Mouse (Mus musculus): ENCODE data around the gene Kctd19. TPM values are rescaled to one million over a fixed set of nuclear protein-coding genes. Genes with fewer than 3 reads are reported as not detected.

The Kctd19 gene
- polyA plus RNA-seq, 1 experiment from 2014 or later = not detected

DNA sequence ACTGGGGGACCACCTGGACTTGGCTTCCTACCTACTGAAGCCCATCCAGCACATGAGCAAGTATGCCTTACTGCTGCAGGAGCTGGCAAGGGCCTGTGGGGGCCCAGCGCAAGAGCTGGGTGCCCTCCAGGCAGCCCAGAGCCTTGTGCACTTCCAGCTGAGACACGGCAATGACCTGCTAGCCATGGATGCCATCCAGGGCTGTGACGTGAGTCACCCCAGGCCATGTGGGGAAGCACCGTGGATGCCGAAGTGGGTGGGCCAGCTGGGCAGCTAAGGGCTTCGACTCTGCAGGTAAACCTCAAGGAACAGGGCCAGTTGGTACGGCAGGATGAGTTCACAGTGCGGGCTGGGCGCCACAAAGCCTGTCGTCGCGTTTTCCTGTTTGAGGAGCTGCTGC, 33.0 kb downstream of the Kctd19 start:
- Histone ChIP-seq H3K4me3 (ENCODE audit: low read length) (no peak overlapping the region), H3K4me1 (ENCODE audit: control insufficient read depth, insufficient read depth, low read length) (no peaks in the 10 kb centered on the region), H3K27me3 (ENCODE audit: control insufficient read depth, insufficient read depth, low read length) (no peaks in the 10 kb centered on the region), H3K9me3 (ENCODE audit: control insufficient read depth, low read length) (no peaks in the 10 kb centered on the region), H3K9ac (ENCODE audit: low read depth, low read length) (no peak overlapping the region), H3K36me3 (ENCODE audit: control insufficient read depth, insufficient read depth, low read length) (no peaks in the 10 kb centered on the region), H3K27ac (ENCODE audit: low read depth, low read length) (no peak overlapping the region), H3K4me2 (replicated peaks; ENCODE audit: low read depth, low read length) (no peak overlapping the region)
- WGBS = 79% methylated on average over 12 of the region's 12 CpGs
- no peak for ATAC-seq (ENCODE audit: low FRiP score, low TSS enrichment)

DNA sequence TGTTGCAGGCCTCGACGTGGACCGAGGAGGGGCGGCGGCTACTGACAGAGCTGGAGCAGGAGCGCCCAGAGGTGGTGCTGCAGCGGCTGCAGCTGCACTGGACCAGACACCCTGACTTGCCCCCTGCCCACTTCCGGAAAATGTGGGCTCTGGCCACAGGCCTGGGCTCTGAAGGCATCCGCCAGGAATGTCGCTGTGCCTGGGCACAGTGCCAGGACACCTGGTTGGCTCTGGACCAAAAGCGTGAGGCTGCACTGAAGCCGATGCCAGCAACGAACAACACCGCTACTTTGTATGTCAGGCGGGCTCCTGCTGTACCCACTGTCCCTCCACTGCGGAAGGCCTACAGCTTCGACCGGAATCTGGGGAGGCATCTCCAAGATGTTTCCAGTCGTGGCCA, 34.6 kb downstream of the Kctd19 start:
- Histone ChIP-seq H3K27me3 (ENCODE audit: control insufficient read depth, insufficient read depth, low read length) (no peaks in the 10 kb centered on the region), H3K4me2 (replicated peaks; ENCODE audit: low read depth, low read length) (no peak overlapping the region), H3K36me3 (ENCODE audit: control insufficient read depth, insufficient read depth, low read length) (no peaks in the 10 kb centered on the region), H3K4me1 (ENCODE audit: control insufficient read depth, insufficient read depth, low read length) (0 out of 2 replicates have a peak, but pooled peaks cover 6% of the 10 kb centered on the region), H3K27ac (ENCODE audit: low read depth, low read length) (no peak overlapping the region), H3K4me3 (ENCODE audit: low read length) (no peak overlapping the region), H3K9me3 (ENCODE audit: control insufficient read depth, low read length) (0 out of 2 replicates have a peak, but pooled peaks cover 6% of the 10 kb centered on the region), H3K9ac (ENCODE audit: low read depth, low read length) (no peak overlapping the region)
- 67% methylated on average over 19 of the region's 19 CpGs for WGBS
- 0 out of 2 replicates have a peak, but pooled peaks have one; percentile 26 for ATAC-seq (ENCODE audit: low FRiP score, low TSS enrichment)

GRCm38 (mm10) chr8:105374513-105374966, 38.8 kb downstream of the Kctd19 start:
- Histone ChIP-seq H3K9ac (ENCODE audit: low read depth, low read length) (no peak overlapping the region; the same call in 1 of the 2 replicates), H3K4me2 (replicated peaks; ENCODE audit: low read depth, low read length) (peak overlapping the region; percentile 45), H3K4me1 (ENCODE audit: control insufficient read depth, insufficient read depth, low read length) (0 out of 2 replicates have a peak, but pooled peaks cover 6% of the 10 kb centered on the region), H3K36me3 (ENCODE audit: control insufficient read depth, insufficient read depth, low read length) (no peaks in the 10 kb centered on the region), H3K4me3 (ENCODE audit: low read length) (peak overlapping the region; percentile 17; the same call in 1 of the 2 replicates), H3K27ac (ENCODE audit: low read depth, low read length) (no peak overlapping the region), H3K9me3 (ENCODE audit: control insufficient read depth, low read length) (0 out of 2 replicates have a peak, but pooled peaks cover 6% of the 10 kb centered on the region), H3K27me3 (ENCODE audit: control insufficient read depth, insufficient read depth, low read length) (no peaks in the 10 kb centered on the region)
- peak; percentile 61 for ATAC-seq (ENCODE audit: low FRiP score, low TSS enrichment)
- WGBS = 31% methylated on average over 33 of the region's 33 CpGs

DNA sequence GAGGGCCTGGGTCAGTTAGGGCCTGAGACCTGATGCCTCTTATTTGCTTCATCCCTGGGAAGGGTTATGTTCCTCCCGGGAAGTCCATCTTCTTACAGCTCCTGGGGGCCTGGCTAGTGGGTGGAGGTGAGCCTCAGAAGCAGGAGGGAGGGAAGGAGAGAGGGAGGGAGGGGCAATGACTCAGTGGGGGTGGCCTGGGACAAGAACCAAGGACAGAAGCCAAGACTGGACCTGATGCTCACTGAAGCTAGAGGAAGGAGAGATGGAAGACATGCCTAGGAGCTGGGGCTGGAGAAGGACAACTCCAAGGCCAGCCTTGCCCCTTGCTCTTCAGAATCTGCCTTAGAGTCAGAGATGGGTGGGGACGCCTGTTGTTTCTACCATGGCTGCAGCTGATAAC, 40.3 kb downstream of the Kctd19 start, which contains the start of gene Plekhg4:
TSS of gene Plekhg4 (plus strand) at position 243 of the 400 bp plus-strand sequence.
- WGBS = 59% methylated on average over 2 of the region's 2 CpGs
- Histone ChIP-seq H3K4me2 (replicated peaks; ENCODE audit: low read depth, low read length) (no peak within 1 kb of the TSS), H3K4me1 (ENCODE audit: control insufficient read depth, insufficient read depth, low read length) (0 out of 2 replicates have a peak, but pooled peaks cover 6% of the 10 kb centered on the region), H3K27me3 (ENCODE audit: control insufficient read depth, insufficient read depth, low read length) (no peaks in the 10 kb centered on the region), H3K9ac (ENCODE audit: low read depth, low read length) (no peak within 1 kb of the TSS), H3K36me3 (ENCODE audit: control insufficient read depth, insufficient read depth, low read length) (no peaks in the 10 kb centered on the region), H3K4me3 (ENCODE audit: low read length) (no peak within 1 kb of the TSS), H3K9me3 (ENCODE audit: control insufficient read depth, low read length) (0 out of 2 replicates have a peak, but pooled peaks cover 6% of the 10 kb centered on the region), H3K27ac (ENCODE audit: low read depth, low read length) (no peak within 1 kb of the TSS)
- ATAC-seq (ENCODE audit: low FRiP score, low TSS enrichment) = no peak

GRCm38 (mm10) chr8:105372473-105372872, 40.8 kb downstream of the Kctd19 start:
- Histone ChIP-seq H3K4me2 (replicated peaks; ENCODE audit: low read depth, low read length) (no peak overlapping the region), H3K36me3 (ENCODE audit: control insufficient read depth, insufficient read depth, low read length) (no peaks in the 10 kb centered on the region), H3K9me3 (ENCODE audit: control insufficient read depth, low read length) (0 out of 2 replicates have a peak, but pooled peaks cover 6% of the 10 kb centered on the region), H3K4me1 (ENCODE audit: control insufficient read depth, insufficient read depth, low read length) (0 out of 2 replicates have a peak, but pooled peaks cover 6% of the 10 kb centered on the region), H3K9ac (ENCODE audit: low read depth, low read length) (no peak overlapping the region), H3K4me3 (ENCODE audit: low read length) (no peak overlapping the region), H3K27me3 (ENCODE audit: control insufficient read depth, insufficient read depth, low read length) (no peaks in the 10 kb centered on the region), H3K27ac (ENCODE audit: low read depth, low read length) (no peak overlapping the region)
- 82% methylated on average over 9 of the region's 9 CpGs for WGBS
- ATAC-seq (ENCODE audit: low FRiP score, low TSS enrichment) = no peak

- Histone ChIP-seq H3K36me3 (ENCODE audit: control insufficient read depth, insufficient read depth, low read length) (0 out of 2 replicates have a peak, but pooled peaks cover 3% of the 10 kb centered on the region), H3K9ac (ENCODE audit: low read depth, low read length) (no peak overlapping the region), H3K4me2 (replicated peaks; ENCODE audit: low read depth, low read length) (no peak overlapping the region), H3K27me3 (ENCODE audit: control insufficient read depth, insufficient read depth, low read length) (no peaks in the 10 kb centered on the region), H3K4me1 (ENCODE audit: control insufficient read depth, insufficient read depth, low read length) (no peaks in the 10 kb centered on the region; the same call in 1 of the 2 replicates), H3K4me3 (ENCODE audit: low read length) (no peak overlapping the region), H3K9me3 (ENCODE audit: control insufficient read depth, low read length) (no peaks in the 10 kb centered on the region), H3K27ac (ENCODE audit: low read depth, low read length) (no peak overlapping the region)
- 77% methylated on average over 2 of the region's 2 CpGs for WGBS
- ATAC-seq (ENCODE audit: low FRiP score, low TSS enrichment) = no peak
Observed at GRCm38 (mm10) chr8:105367107-105367506, 46.2 kb downstream of the Kctd19 start.

DNA sequence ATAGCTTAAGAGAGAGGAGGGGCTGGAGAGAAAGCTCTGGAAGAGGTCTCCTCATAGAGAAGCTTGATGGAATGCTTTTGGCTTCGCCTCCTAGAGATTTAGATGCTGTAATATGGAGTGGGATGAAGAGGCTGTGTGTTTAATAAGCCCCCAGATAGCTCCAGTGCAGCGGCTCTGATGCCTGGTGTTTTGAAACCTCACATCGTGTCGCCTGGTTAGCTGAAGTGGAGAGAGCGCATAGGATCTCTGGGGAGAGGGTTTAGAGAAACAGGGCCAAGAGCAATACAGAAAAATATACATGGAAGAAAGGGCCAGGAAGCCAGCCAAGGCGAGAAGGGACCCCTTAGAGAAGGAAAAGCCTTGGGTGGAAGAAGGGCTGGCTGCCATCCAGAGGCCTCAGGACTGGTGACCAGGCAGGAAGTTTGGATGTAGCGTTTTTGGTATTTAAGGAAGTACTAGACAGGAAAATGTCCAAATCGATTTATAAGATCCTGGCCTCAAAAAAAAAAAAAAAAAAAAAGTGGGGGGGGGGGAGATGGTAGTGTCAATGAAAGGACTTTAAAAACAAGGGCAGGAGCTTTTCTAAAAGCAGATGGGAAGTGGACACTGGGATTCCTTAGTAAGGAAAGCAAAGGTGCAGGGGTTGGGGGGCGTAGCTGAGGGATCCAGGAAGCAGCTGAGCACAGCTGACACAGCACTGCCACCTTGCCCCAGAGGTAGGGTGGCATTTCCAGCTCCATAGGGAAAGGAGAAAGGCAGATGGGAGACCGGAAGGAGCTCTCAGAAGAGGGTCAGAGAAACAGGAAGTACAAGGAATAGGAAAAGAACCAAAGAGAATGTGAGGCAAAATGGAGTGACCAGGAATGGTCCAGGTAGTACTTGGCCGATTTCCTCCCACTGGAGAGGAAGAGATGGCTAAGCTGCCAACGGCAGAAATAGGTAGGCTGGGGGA, 51.3 kb downstream of the Kctd19 start:
- no peak overlapping the region for H3K4me2 ChIP-seq (replicated peaks; ENCODE audit: low read depth, low read length)
- 69% methylated on average over 12 of the region's 12 CpGs for WGBS
- no peak overlapping the region for H3K4me3 ChIP-seq (ENCODE audit: low read length)
- H3K27me3 ChIP-seq (ENCODE audit: control insufficient read depth, insufficient read depth, low read length) = no peaks in the 10 kb centered on the region; the same call in 1 of the 2 replicates
- H3K4me1 ChIP-seq (ENCODE audit: control insufficient read depth, insufficient read depth, low read length) = no peaks in the 10 kb centered on the region; the same call in 1 of the 2 replicates
- 0 out of 2 replicates have a peak, but pooled peaks cover 3% of the 10 kb centered on the region for H3K36me3 ChIP-seq (ENCODE audit: control insufficient read depth, insufficient read depth, low read length)
- H3K27ac ChIP-seq (ENCODE audit: low read depth, low read length) = peak overlapping the region; percentile 45; the same call in 1 of the 2 replicates
- no peaks in the 10 kb centered on the region for H3K9me3 ChIP-seq (ENCODE audit: control insufficient read depth, low read length)
- H3K9ac ChIP-seq (ENCODE audit: low read depth, low read length) = no peak overlapping the region
- no peak for ATAC-seq (ENCODE audit: low FRiP score, low TSS enrichment)

- H3K4me3 ChIP-seq (ENCODE audit: low read length) = no peak overlapping the region
- H3K27me3 ChIP-seq (ENCODE audit: control insufficient read depth, insufficient read depth, low read length) = no peaks in the 10 kb centered on the region; the same call in 1 of the 2 replicates
- ATAC-seq (ENCODE audit: low FRiP score, low TSS enrichment) = 0 out of 2 replicates have a peak, but pooled peaks have one; percentile 24
- H3K9ac ChIP-seq (ENCODE audit: low read depth, low read length) = no peak overlapping the region
- 43% methylated on average over 4 of the region's 4 CpGs for WGBS
- no peaks in the 10 kb centered on the region for H3K9me3 ChIP-seq (ENCODE audit: control insufficient read depth, low read length)
- no peak overlapping the region for H3K27ac ChIP-seq (ENCODE audit: low read depth, low read length)
- H3K4me2 ChIP-seq (replicated peaks; ENCODE audit: low read depth, low read length) = no peak overlapping the region
- H3K36me3 ChIP-seq (ENCODE audit: control insufficient read depth, insufficient read depth, low read length) = no peaks in the 10 kb centered on the region
- H3K4me1 ChIP-seq (ENCODE audit: control insufficient read depth, insufficient read depth, low read length) = peaks cover 7% of the 10 kb centered on the region; the same call in 1 of the 2 replicates
Observed at GRCm38 (mm10) chr8:105359646-105360045, 53.7 kb downstream of the Kctd19 start.

Data from kidney, embryonic 14.5 days (tissue).